Mouse (Mus musculus) embryonic facial prominence, embryonic 15.5 days (tissue): Measurements from ENCODE around the gene Larp1b. TPM values are rescaled to one million over a fixed set of nuclear protein-coding genes. Genes with fewer than 3 reads are reported as not detected.

Experiments used
- ATAC-seq: fragments of 200-750 bp; cut with Nextera tagmentation; 2 replicates; pipeline ENCODE4 v1.8.0; 2017; ENCODE audit warnings: low read depth, moderate TSS enrichment; ENCODE audit not compliant: insufficient number of reproducible peaks, low FRiP score, low TSS enrichment
- H3K27ac ChIP-seq: fragments of 300-500 bp; sonication (generic); replicated peaks from 2 replicates; pipeline ENCODE4 v1.5.1; 2015; ENCODE audit warnings: mild to moderate bottlenecking, inconsistent platforms
- H3K27me3 ChIP-seq: fragments of 300-500 bp; sonication (generic); 2 replicates; pipeline ENCODE4 v1.6.1; 2015; ENCODE audit warnings: inconsistent platforms
- H3K36me3 ChIP-seq: fragments of 300-500 bp; sonication (generic); 2 replicates; pipeline ENCODE4 v1.6.1; 2015; ENCODE audit warnings: mild to moderate bottlenecking, inconsistent platforms
- H3K4me1 ChIP-seq: fragments of 300-500 bp; sonication (generic); 2 replicates; pipeline ENCODE4 v1.6.1; 2015; ENCODE audit warnings: inconsistent platforms
- H3K4me2 ChIP-seq: fragments of 300-500 bp; sonication (generic); replicated peaks from 2 replicates; pipeline ENCODE4 v1.6.1; 2015; ENCODE audit warnings: mild to moderate bottlenecking, inconsistent platforms
- H3K4me3 ChIP-seq: fragments of 300-500 bp; sonication (generic); replicated peaks from 2 replicates; pipeline ENCODE4 v1.5.1; 2015; ENCODE audit warnings: mild to moderate bottlenecking, inconsistent platforms
- H3K9ac ChIP-seq: fragments of 300-500 bp; sonication (generic); 2 replicates; pipeline ENCODE4 v1.6.1; 2015; ENCODE audit warnings: inconsistent platforms
- H3K9me3 ChIP-seq: fragments of 300-500 bp; sonication (generic); replicated peaks from 2 replicates; pipeline ENCODE4 v1.6.1; 2016; ENCODE audit warnings: inconsistent platforms
- WGBS: fragments of 180-500 bp; shearing (Covaris S2); methylation state at CpG from one replicate; pipeline ENCODE4 v1.1.7; 2015; 5-methylcytosine and 5-hydroxymethylcytosine counted together
- polyA plus RNA-seq: library from polyadenylated mRNA; unstranded; fragments of >200 nt; fragmentation: Nextera tagmentation; extraction: Ambion mirVana; gene quantifications from 2 replicates; pipeline ENCODE4 v1.2.1, GENCODE M21; 2015

The Larp1b gene
- polyA plus RNA-seq, 1 experiment from 2014 or later = 2.7 TPM

GRCm38 (mm10) chr3:41084421-41084820 lies 134.8 kb downstream of the Larp1b start:
- no peak overlapping the region for H3K9ac ChIP-seq
- H3K9me3 ChIP-seq = no peaks in the 10 kb centered on the region
- no peak overlapping the region for H3K27ac ChIP-seq
- H3K27me3 ChIP-seq = no peaks in the 10 kb centered on the region
- 80% methylated on average over 5 of the region's 5 CpGs for WGBS
- H3K36me3 ChIP-seq = no peaks in the 10 kb centered on the region
- ATAC-seq = no peak
- H3K4me1 ChIP-seq = peaks cover 13% of the 10 kb centered on the region
- H3K4me3 ChIP-seq = no peak overlapping the region
- H3K4me2 ChIP-seq = peak overlapping the region; percentile 77; the same call in 1 of the 2 replicates

- Histone ChIP-seq H3K9me3 (no peaks in the 10 kb centered on the region), H3K4me3 (no peak overlapping the region), H3K4me2 (no peak overlapping the region), H3K9ac (no peak overlapping the region), H3K4me1 (0 out of 2 replicates have a peak, but pooled peaks cover 3% of the 10 kb centered on the region), H3K36me3 (no peaks in the 10 kb centered on the region), H3K27me3 (no peaks in the 10 kb centered on the region), H3K27ac (no peak overlapping the region)
- no peak for ATAC-seq
Observed at GRCm38 (mm10) chr3:41087071-41087470, 137.4 kb downstream of the Larp1b start.

Other genes with a start within 250 kb of the Larp1b start
- gene Slc25a31, start 241.0 kb upstream of the Larp1b start, polyA plus RNA-seq = 0.09 and 0.30 TPM in 2 replicates
- 20.8 and 26.9 TPM in 2 replicates for gene Hspa4l, start 205.3 kb upstream of the Larp1b start, polyA plus RNA-seq
- gene Plk4, start 149.8 kb upstream of the Larp1b start, polyA plus RNA-seq = 46.8 and 52.8 TPM in 2 replicates
- 10.0 and 10.2 TPM in 2 replicates for gene Mfsd8, start 102.9 kb upstream of the Larp1b start, polyA plus RNA-seq
- 9.1 and 10.3 TPM in 2 replicates for gene Abhd18, start 102.9 kb upstream of the Larp1b start, polyA plus RNA-seq
- gene 1700034I23Rik, start 47.3 kb upstream of the Larp1b start, polyA plus RNA-seq = 0.18 and 0.21 TPM in 2 replicates
- gene Pgrmc2, start 133.2 kb downstream of the Larp1b start, polyA plus RNA-seq = 46.1 and 47.6 TPM in 2 replicates